Mouse (Mus musculus): ENCODE data around the gene Tulp1. TPM values are rescaled to one million over a fixed set of nuclear protein-coding genes. Genes with fewer than 3 reads are reported as not detected.

Gene Tulp1
- polyA plus RNA-seq, 1 experiment from 2014 or later, result 1.4 TPM

- 86% methylated on average over 20 of the region's 20 CpGs for WGBS
- Histone ChIP-seq H3K9ac (ENCODE audit: low read depth, low read length) (0 out of 2 replicates have a peak overlapping the region, but pooled peaks have one; percentile 14), H3K36me3 (ENCODE audit: control insufficient read depth, insufficient read depth, low read length) (peaks cover 6% of the 10 kb centered on the region; the same call in 1 of the 2 replicates), H3K9me3 (replicated peaks; ENCODE audit: control insufficient read depth, low read length, poor library complexity, severe bottlenecking) (no peaks in the 10 kb centered on the region), H3K27ac (ENCODE audit: low read length) (no peak overlapping the region), H3K4me3 (ENCODE audit: low read depth, low read length) (no peak overlapping the region), H3K27me3 (ENCODE audit: control insufficient read depth, insufficient read depth, low read depth, low read length) (no peaks in the 10 kb centered on the region), H3K4me2 (ENCODE audit: low read length) (no peak overlapping the region), H3K4me1 (ENCODE audit: control insufficient read depth, insufficient read depth, low read length) (peaks cover 14% of the 10 kb centered on the region)
- no peak for ATAC-seq
These were observed 49.3 kb downstream of the Tulp1 start for GRCm38 (mm10) chr17:28315611-28316160.

GRCm38 (mm10) chr17:28313880-28314225 lies 51.2 kb downstream of the Tulp1 start:
- Histone ChIP-seq H3K27ac (ENCODE audit: low read length) (peak overlapping the region; percentile 87), H3K9ac (ENCODE audit: low read depth, low read length) (peak overlapping the region; percentile 87), H3K4me2 (ENCODE audit: low read length) (peak overlapping the region; percentile 65), H3K36me3 (ENCODE audit: control insufficient read depth, insufficient read depth, low read length) (peaks cover 6% of the 10 kb centered on the region; the same call in 1 of the 2 replicates), H3K27me3 (ENCODE audit: control insufficient read depth, insufficient read depth, low read depth, low read length) (no peaks in the 10 kb centered on the region), H3K4me1 (ENCODE audit: control insufficient read depth, insufficient read depth, low read length) (peaks cover 14% of the 10 kb centered on the region), H3K9me3 (replicated peaks; ENCODE audit: control insufficient read depth, low read length, poor library complexity, severe bottlenecking) (no peaks in the 10 kb centered on the region), H3K4me3 (ENCODE audit: low read depth, low read length) (peak overlapping the region; percentile 78)
- 2% methylated on average over 11 of the region's 11 CpGs for WGBS
- peak; percentile 62; the same call in 1 of the 2 replicates for ATAC-seq

- Histone ChIP-seq H3K4me2 (ENCODE audit: low read length) (peak within 1 kb of the TSS; percentile 65), H3K27me3 (ENCODE audit: control insufficient read depth, insufficient read depth, low read depth, low read length) (no peaks in the 10 kb centered on the region), H3K27ac (ENCODE audit: low read length) (peak within 1 kb of the TSS; percentile 87), H3K9me3 (replicated peaks; ENCODE audit: control insufficient read depth, low read length, poor library complexity, severe bottlenecking) (no peaks in the 10 kb centered on the region), H3K4me1 (ENCODE audit: control insufficient read depth, insufficient read depth, low read length) (peaks cover 18% of the 10 kb centered on the region), H3K36me3 (ENCODE audit: control insufficient read depth, insufficient read depth, low read length) (peaks cover 5% of the 10 kb centered on the region; the same call in 1 of the 2 replicates), H3K9ac (ENCODE audit: low read depth, low read length) (peak within 1 kb of the TSS; percentile 87), H3K4me3 (ENCODE audit: low read depth, low read length) (peak within 1 kb of the TSS; percentile 78)
- ATAC-seq, result peak; percentile 98
- WGBS, result under 1% methylated on average over 45 of the region's 69 CpGs
These were observed 51.7 kb downstream of the Tulp1 start, which contains the start of gene Fance for GRCm38 (mm10) chr17:28313212-28313879. Fance (plus strand) TSS chr17:28313519.

- peak; percentile 18 for ATAC-seq
- no peaks in the 10 kb centered on the region for H3K36me3 ChIP-seq (ENCODE audit: control insufficient read depth, insufficient read depth, low read length)
- H3K9ac ChIP-seq (ENCODE audit: low read depth, low read length), result 0 out of 2 replicates have a peak overlapping the region, but pooled peaks have one; percentile 7
- H3K27ac ChIP-seq (ENCODE audit: low read length), result peak overlapping the region; percentile 41; the same call in 1 of the 2 replicates
- H3K4me3 ChIP-seq (ENCODE audit: low read depth, low read length), result peak overlapping the region; percentile 78
- H3K4me1 ChIP-seq (ENCODE audit: control insufficient read depth, insufficient read depth, low read length), result peaks cover 19% of the 10 kb centered on the region
- H3K9me3 ChIP-seq (replicated peaks; ENCODE audit: control insufficient read depth, low read length, poor library complexity, severe bottlenecking), result no peaks in the 10 kb centered on the region
- no peaks in the 10 kb centered on the region for H3K27me3 ChIP-seq (ENCODE audit: control insufficient read depth, insufficient read depth, low read depth, low read length)
- peak overlapping the region; percentile 52 for H3K4me2 ChIP-seq (ENCODE audit: low read length)
- 25% methylated on average over 16 of the region's 17 CpGs for WGBS
These were observed 52.5 kb downstream of the Tulp1 start for GRCm38 (mm10) chr17:28312232-28313211.

GRCm38 (mm10) chr17:28311366-28312132 lies 53.5 kb downstream of the Tulp1 start:
- H3K27ac ChIP-seq (ENCODE audit: low read length), result no peak overlapping the region
- 83% methylated on average over 5 of the region's 5 CpGs for WGBS
- H3K9me3 ChIP-seq (replicated peaks; ENCODE audit: control insufficient read depth, low read length, poor library complexity, severe bottlenecking), result no peaks in the 10 kb centered on the region
- peaks cover 19% of the 10 kb centered on the region for H3K4me1 ChIP-seq (ENCODE audit: control insufficient read depth, insufficient read depth, low read length)
- no peak overlapping the region for H3K4me3 ChIP-seq (ENCODE audit: low read depth, low read length)
- no peak overlapping the region for H3K4me2 ChIP-seq (ENCODE audit: low read length)
- no peak overlapping the region for H3K9ac ChIP-seq (ENCODE audit: low read depth, low read length)
- H3K36me3 ChIP-seq (ENCODE audit: control insufficient read depth, insufficient read depth, low read length), result no peaks in the 10 kb centered on the region
- no peak for ATAC-seq
- H3K27me3 ChIP-seq (ENCODE audit: control insufficient read depth, insufficient read depth, low read depth, low read length), result no peaks in the 10 kb centered on the region

- Histone ChIP-seq H3K27me3 (ENCODE audit: control insufficient read depth, insufficient read depth, low read depth, low read length) (no peaks in the 10 kb centered on the region), H3K9ac (ENCODE audit: low read depth, low read length) (no peak overlapping the region), H3K36me3 (ENCODE audit: control insufficient read depth, insufficient read depth, low read length) (no peaks in the 10 kb centered on the region), H3K4me2 (ENCODE audit: low read length) (no peak overlapping the region), H3K4me1 (ENCODE audit: control insufficient read depth, insufficient read depth, low read length) (peaks cover 19% of the 10 kb centered on the region), H3K4me3 (ENCODE audit: low read depth, low read length) (no peak overlapping the region), H3K27ac (ENCODE audit: low read length) (no peak overlapping the region), H3K9me3 (replicated peaks; ENCODE audit: control insufficient read depth, low read length, poor library complexity, severe bottlenecking) (no peaks in the 10 kb centered on the region)
- no peak for ATAC-seq
- WGBS, result 75% methylated on average over 3 of the region's 3 CpGs
These were observed 54.2 kb downstream of the Tulp1 start for GRCm38 (mm10) chr17:28310831-28311230.

GRCm38 (mm10) chr17:28308297-28309195 lies 56.5 kb downstream of the Tulp1 start:
- Histone ChIP-seq H3K9ac (ENCODE audit: low read depth, low read length) (no peak overlapping the region), H3K4me1 (ENCODE audit: control insufficient read depth, insufficient read depth, low read length) (peaks cover 8% of the 10 kb centered on the region; the same call in 1 of the 2 replicates), H3K27me3 (ENCODE audit: control insufficient read depth, insufficient read depth, low read depth, low read length) (no peaks in the 10 kb centered on the region), H3K27ac (ENCODE audit: low read length) (no peak overlapping the region), H3K4me2 (ENCODE audit: low read length) (0 out of 2 replicates have a peak overlapping the region, but pooled peaks have one; percentile 19), H3K9me3 (replicated peaks; ENCODE audit: control insufficient read depth, low read length, poor library complexity, severe bottlenecking) (no peaks in the 10 kb centered on the region), H3K4me3 (ENCODE audit: low read depth, low read length) (no peak overlapping the region), H3K36me3 (ENCODE audit: control insufficient read depth, insufficient read depth, low read length) (no peaks in the 10 kb centered on the region)
- no peak for ATAC-seq
- 13% methylated on average over 18 of the region's 18 CpGs for WGBS
